Mouse (Mus musculus): ENCODE data around the gene Pik3ca. TPM values are rescaled to one million over a fixed set of nuclear protein-coding genes. Genes with fewer than 3 reads are reported as not detected.

The Pik3ca gene
- polyA plus RNA-seq, 1 experiment from 2014 or later: 3.4 TPM

DNA sequence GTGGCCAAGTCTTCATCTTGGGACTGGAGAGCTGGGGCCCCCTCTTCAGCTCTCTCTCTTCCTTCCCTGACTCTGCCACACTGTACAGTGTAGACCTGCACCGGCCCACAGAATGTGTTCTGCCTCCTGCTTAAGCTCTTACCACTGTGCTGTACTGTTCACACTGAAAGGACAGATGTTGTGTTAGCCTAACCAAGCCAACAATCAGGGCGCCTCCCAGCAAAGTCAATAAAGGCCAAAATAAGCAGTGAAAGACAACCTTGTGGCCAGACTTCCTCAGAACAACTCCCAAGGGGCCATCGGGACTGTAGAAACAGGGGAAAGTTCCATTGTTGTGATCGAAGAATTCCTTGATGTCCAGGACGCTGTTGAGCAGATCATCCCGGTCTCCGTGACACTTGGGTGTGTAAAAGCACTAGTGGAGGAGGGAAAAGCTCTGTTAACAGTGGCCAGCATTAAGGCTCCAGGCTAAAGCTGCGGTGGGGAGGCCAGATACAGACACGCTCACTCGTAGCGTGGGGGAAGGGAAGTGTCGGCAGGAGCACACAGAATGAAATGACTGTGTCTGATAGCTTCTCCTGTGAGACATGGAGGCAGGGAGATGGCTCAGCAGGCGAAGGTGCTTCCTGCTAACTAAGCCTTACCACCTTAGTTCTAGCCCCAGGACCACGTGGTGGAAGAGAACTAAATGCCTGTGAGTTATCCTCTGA is 74.9 kb downstream of the Pik3ca start:
- ATAC-seq (no peak), DNase-seq (no peak)
- 56% methylated on average over 14 of the region's 14 CpGs for WGBS (ENCODE audit: insufficient replicate concordance)

DNA sequence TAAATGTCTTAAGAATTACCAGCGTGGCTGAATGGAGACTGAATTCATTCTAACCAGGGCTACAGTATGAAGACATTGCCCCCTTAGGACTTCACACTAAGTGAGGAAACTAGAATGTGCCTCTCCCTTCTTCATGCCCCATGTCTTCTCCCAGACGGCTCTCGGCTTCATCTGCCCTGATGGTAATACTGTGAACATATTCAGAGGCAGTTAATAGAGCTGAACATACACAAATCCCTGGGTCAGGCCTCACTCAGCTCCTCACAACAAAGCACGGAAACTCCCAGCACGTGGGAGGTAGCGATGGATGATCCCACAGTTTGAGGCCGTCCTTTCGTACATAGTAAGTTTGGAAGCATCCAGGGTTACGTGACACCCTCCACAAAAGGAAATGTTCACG is 75.7 kb downstream of the Pik3ca start:
- DNase-seq: no peak
- H3K9me3 ChIP-seq (ENCODE audit: low read length): no peaks in the 10 kb centered on the region
- 86% methylated on average over 10 of the region's 10 CpGs for WGBS (ENCODE audit: insufficient replicate concordance)
- TF ChIP-seq EP300 (IDR thresholded peaks at IDR 0.05; ENCODE audit: low read depth) (no peak), CTCF (IDR thresholded peaks at IDR 0.05; ENCODE audit: low read depth) (no peak)
- H3K27ac ChIP-seq (ENCODE audit: low read depth): no peak overlapping the region
- H3K27me3 ChIP-seq (ENCODE audit: insufficient read depth, low read length): no peaks in the 10 kb centered on the region
- no peak overlapping the region for H3K9ac ChIP-seq (replicated peaks)
- H3K4me3 ChIP-seq (ENCODE audit: low read depth, low read length): no peak overlapping the region
- H3K4me2 ChIP-seq (ENCODE audit: low read depth, low read length): no peak overlapping the region
- no peaks in the 10 kb centered on the region for H3K36me3 ChIP-seq (replicated peaks; ENCODE audit: insufficient read depth, low read length)
- no peak for ATAC-seq
- H3K4me1 ChIP-seq (ENCODE audit: insufficient read depth): 0 out of 2 replicates have a peak, but pooled peaks cover 4% of the 10 kb centered on the region

More for the DNA sequence above, 74.9 kb downstream of the Pik3ca start:
- no peaks in the 10 kb centered on the region for H3K9me3 ChIP-seq (ENCODE audit: low read length)
- no peak overlapping the region for H3K9ac ChIP-seq (replicated peaks)
- 0 out of 2 replicates have a peak, but pooled peaks cover 4% of the 10 kb centered on the region for H3K4me1 ChIP-seq (ENCODE audit: insufficient read depth)
- no peaks in the 10 kb centered on the region for H3K36me3 ChIP-seq (replicated peaks; ENCODE audit: insufficient read depth, low read length)
- H3K27me3 ChIP-seq (ENCODE audit: insufficient read depth, low read length): no peaks in the 10 kb centered on the region
- H3K27ac ChIP-seq (ENCODE audit: low read depth): no peak overlapping the region
- H3K4me2 ChIP-seq (ENCODE audit: low read depth, low read length): no peak overlapping the region
- no peak overlapping the region for H3K4me3 ChIP-seq (ENCODE audit: low read depth, low read length)
- TF ChIP-seq CTCF (IDR thresholded peaks at IDR 0.05; ENCODE audit: low read depth) (no peak), EP300 (IDR thresholded peaks at IDR 0.05; ENCODE audit: low read depth) (no peak)

- Histone ChIP-seq H3K36me3 (replicated peaks; ENCODE audit: insufficient read depth, low read length) (no peaks in the 10 kb centered on the region), H3K4me2 (ENCODE audit: low read depth, low read length) (no peak overlapping the region), H3K9me3 (ENCODE audit: low read length) (no peaks in the 10 kb centered on the region), H3K4me1 (ENCODE audit: insufficient read depth) (no peaks in the 10 kb centered on the region), H3K27ac (ENCODE audit: low read depth) (no peak overlapping the region), H3K9ac (replicated peaks) (no peak overlapping the region), H3K4me3 (ENCODE audit: low read depth, low read length) (no peak overlapping the region), H3K27me3 (ENCODE audit: insufficient read depth, low read length) (no peaks in the 10 kb centered on the region)
- TF ChIP-seq CTCF (IDR thresholded peaks at IDR 0.05; ENCODE audit: low read depth): no peak
- TF ChIP-seq EP300 (IDR thresholded peaks at IDR 0.05; ENCODE audit: low read depth): no peak
- no peak for DNase-seq
- no peak for ATAC-seq
- WGBS (ENCODE audit: insufficient replicate concordance): 84% methylated on average over 7 of the region's 7 CpGs
Measured at GRCm38 (mm10) chr3:32479961-32480360, 82.5 kb downstream of the Pik3ca start.

GRCm38 (mm10) chr3:32483035-32483434 is 85.6 kb downstream of the Pik3ca start:
- Histone ChIP-seq H3K36me3 (replicated peaks; ENCODE audit: insufficient read depth, low read length) (no peaks in the 10 kb centered on the region), H3K9me3 (ENCODE audit: low read length) (no peaks in the 10 kb centered on the region), H3K4me2 (ENCODE audit: low read depth, low read length) (no peak overlapping the region), H3K27ac (ENCODE audit: low read depth) (no peak overlapping the region), H3K27me3 (ENCODE audit: insufficient read depth, low read length) (no peaks in the 10 kb centered on the region), H3K9ac (replicated peaks) (no peak overlapping the region), H3K4me1 (ENCODE audit: insufficient read depth) (no peaks in the 10 kb centered on the region), H3K4me3 (ENCODE audit: low read depth, low read length) (no peak overlapping the region)
- ATAC-seq (no peak), DNase-seq (no peak)
- 66% methylated on average over 3 of the region's 3 CpGs for WGBS (ENCODE audit: insufficient replicate concordance)
- TF ChIP-seq CTCF (IDR thresholded peaks at IDR 0.05; ENCODE audit: low read depth) (no peak), EP300 (IDR thresholded peaks at IDR 0.05; ENCODE audit: low read depth) (no peak)

DNA sequence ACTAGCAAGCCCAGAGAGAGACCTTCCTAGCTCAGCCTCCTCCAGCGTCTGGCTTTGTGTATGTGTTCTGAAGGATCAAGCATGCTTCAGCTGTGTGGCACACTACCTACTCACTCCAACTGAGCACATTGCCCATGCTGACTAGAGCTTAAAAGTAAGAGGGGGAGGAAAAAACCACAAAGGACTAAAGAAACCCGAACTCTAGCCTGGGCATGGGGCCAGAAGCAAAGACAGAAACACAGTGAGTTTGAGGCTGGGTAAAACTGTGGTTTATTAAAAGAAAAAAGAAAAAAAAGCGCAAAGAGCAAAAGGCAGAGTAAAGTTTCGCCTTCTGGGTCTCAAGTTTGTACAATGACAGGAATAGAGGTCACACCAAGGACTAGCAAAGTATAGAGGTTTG is 89.1 kb downstream of the Pik3ca start:
- Histone ChIP-seq H3K4me3 (ENCODE audit: low read depth, low read length) (no peak overlapping the region), H3K27me3 (ENCODE audit: insufficient read depth, low read length) (no peaks in the 10 kb centered on the region), H3K27ac (ENCODE audit: low read depth) (no peak overlapping the region), H3K36me3 (replicated peaks; ENCODE audit: insufficient read depth, low read length) (no peaks in the 10 kb centered on the region), H3K9me3 (ENCODE audit: low read length) (no peaks in the 10 kb centered on the region), H3K4me2 (ENCODE audit: low read depth, low read length) (no peak overlapping the region), H3K4me1 (ENCODE audit: insufficient read depth) (no peaks in the 10 kb centered on the region), H3K9ac (replicated peaks) (no peak overlapping the region)
- TF ChIP-seq CTCF (IDR thresholded peaks at IDR 0.05; ENCODE audit: low read depth) (no peak), EP300 (IDR thresholded peaks at IDR 0.05; ENCODE audit: low read depth) (no peak)
- DNase-seq (no peak), ATAC-seq (no peak)
- 57% methylated on average over 4 of the region's 4 CpGs for WGBS (ENCODE audit: insufficient replicate concordance)

- H3K4me3 ChIP-seq (ENCODE audit: low read depth, low read length): no peak overlapping the region
- no peaks in the 10 kb centered on the region for H3K36me3 ChIP-seq (replicated peaks; ENCODE audit: insufficient read depth, low read length)
- no peaks in the 10 kb centered on the region for H3K9me3 ChIP-seq (ENCODE audit: low read length)
- no peak for DNase-seq
- no peak overlapping the region for H3K27ac ChIP-seq (ENCODE audit: low read depth)
- H3K9ac ChIP-seq (replicated peaks): no peak overlapping the region
- WGBS (ENCODE audit: insufficient replicate concordance): 86% methylated on average over 6 of the region's 6 CpGs
- no peaks in the 10 kb centered on the region for H3K4me1 ChIP-seq (ENCODE audit: insufficient read depth)
- no peak for ATAC-seq
- no peak for TF ChIP-seq EP300 (IDR thresholded peaks at IDR 0.05; ENCODE audit: low read depth)
- TF ChIP-seq CTCF (IDR thresholded peaks at IDR 0.05; ENCODE audit: low read depth): no peak
- no peaks in the 10 kb centered on the region for H3K27me3 ChIP-seq (ENCODE audit: insufficient read depth, low read length)
- H3K4me2 ChIP-seq (ENCODE audit: low read depth, low read length): no peak overlapping the region
Measured at GRCm38 (mm10) chr3:32488172-32488571, 90.7 kb downstream of the Pik3ca start.
